13 mouse cellular contexts compared by ENCODE assay signal in the genomic region with DNA sequence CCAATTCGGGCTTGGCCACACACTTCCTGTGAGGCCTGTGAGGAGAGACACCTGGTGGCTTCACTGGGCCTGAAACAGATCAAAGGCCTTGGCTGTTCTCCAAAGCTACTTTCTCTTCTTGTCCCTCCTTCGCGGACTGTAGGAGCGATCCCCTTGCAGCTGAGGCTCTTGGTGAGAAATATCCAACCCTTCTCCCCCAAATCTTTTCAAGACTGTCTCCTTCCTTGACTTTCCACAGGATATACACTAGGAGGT.
DNase-seq lines count a peak whose midpoint lies in the region; ATAC-seq and TF ChIP-seq lines count a peak whose summit lies in the region.
"Had no signal": no experiment of that assay in that cellular context is flagged by ENCODE, and none has a peak within 500 bp of the region (broad histone marks: within the 10 kb centered on the region; RNA-seq: fewer than 3 reads in every experiment).

No protein-coding gene starts in this region.

- no peak overlapping the region for H3K9ac ChIP-seq in midbrain, postnatal 0 days (replicated peaks; ENCODE audit: low read length, poor library complexity, severe bottlenecking)
- H3K9ac ChIP-seq in midbrain, embryonic 14.5 days (replicated peaks; ENCODE audit: low read length): no peak overlapping the region
- no peak overlapping the region for H3K9ac ChIP-seq in neural tube, embryonic 14.5 days (replicated peaks; ENCODE audit: low read depth, low read length)
- H3K9ac ChIP-seq: embryonic facial prominence, embryonic 13.5 days; liver, embryonic 14.5 days had no signal

- ATAC-seq in CD4-positive, CD25-positive, alpha-beta regulatory T cell, adult 4 months: no peak
- ATAC-seq in midbrain, postnatal 0 days (ENCODE audit: low FRiP score): no peak
- ATAC-seq in midbrain, embryonic 14.5 days (ENCODE audit: low FRiP score, low TSS enrichment): no peak
- no peak for ATAC-seq in neural tube, embryonic 14.5 days (ENCODE audit: low read depth)

- no peaks in the 10 kb centered on the region for H3K4me1 ChIP-seq in kidney, adult 2 months (ENCODE audit: control insufficient read depth, insufficient read depth, low read length)
- H3K4me1 ChIP-seq in midbrain, postnatal 0 days (ENCODE audit: insufficient read depth, low read length): no peaks in the 10 kb centered on the region
- no peaks in the 10 kb centered on the region for H3K4me1 ChIP-seq in midbrain, embryonic 14.5 days (ENCODE audit: control insufficient read depth, insufficient read depth, low read length)
- peaks cover 9% of the 10 kb centered on the region; the same call in 1 of the 2 replicates for H3K4me1 ChIP-seq in neural tube, embryonic 14.5 days (ENCODE audit: control insufficient read depth, insufficient read depth, low read length)
- H3K4me1 ChIP-seq: embryonic facial prominence, embryonic 13.5 days had no signal

- TF ChIP-seq POLR2A in kidney, adult 2 months (IDR thresholded peaks at IDR 0.05; ENCODE audit: low read depth, low read length): no peak

- 30% methylated on average over 4 of the region's 4 CpGs for WGBS in kidney, adult 2 months
- 62% methylated on average over 4 of the region's 4 CpGs for WGBS in midbrain, postnatal 0 days
- 72% methylated on average over 4 of the region's 4 CpGs for WGBS in midbrain, embryonic 14.5 days
- WGBS in neural tube, embryonic 14.5 days: 53% methylated on average over 4 of the region's 4 CpGs

- 0 out of 2 replicates have a peak, but pooled peaks have one; percentile 27 for TF ChIP-seq CTCF in kidney, adult 2 months (conservative IDR thresholded peaks at IDR 0.05; ENCODE audit: insufficient read depth, insufficient read length, low read depth, low read length)
- TF ChIP-seq CTCF in midbrain, postnatal 0 days (IDR thresholded peaks at IDR 0.05): peak; percentile 14; the same call in 1 of the 2 replicates

- DNase-seq in CD4-positive, CD25-positive, alpha-beta regulatory T cell, adult 2 months (ENCODE audit: low read depth, low spot score): peak; percentile 2
- DNase-seq in kidney, adult 2 months: peak; percentile 34
- DNase-seq in kidney, postnatal 10 days: no peak
- no peak for DNase-seq in midbrain, postnatal 0 days (ENCODE audit: low spot score)
- DNase-seq in midbrain, embryonic 14.5 days: no peak
- no peak for DNase-seq in left cerebral cortex, adult 18-20 months (ENCODE audit: low spot score in 2 of 2)
- DNase-seq: gastrocnemius, postnatal 10 days; heart, adult 2 months; left cerebral cortex, postnatal 4 days had no signal

- H3K4me2 ChIP-seq in midbrain, postnatal 0 days (ENCODE audit: low read depth, low read length, poor library complexity, severe bottlenecking): no peak overlapping the region
- no peak overlapping the region for H3K4me2 ChIP-seq in midbrain, embryonic 14.5 days (ENCODE audit: low read length)
- no peak overlapping the region for H3K4me2 ChIP-seq in neural tube, embryonic 14.5 days (ENCODE audit: low read depth, low read length)
- H3K4me2 ChIP-seq: embryonic facial prominence, embryonic 13.5 days had no signal

- no peak overlapping the region for H3K4me3 ChIP-seq in kidney, adult 2 months (ENCODE audit: insufficient read depth, low read depth, low read length)
- H3K4me3 ChIP-seq in midbrain, postnatal 0 days (ENCODE audit: low read depth, low read length): no peak overlapping the region
- H3K4me3 ChIP-seq in midbrain, embryonic 14.5 days (replicated peaks; ENCODE audit: low read depth, low read length): no peak overlapping the region
- H3K4me3 ChIP-seq in neural tube, embryonic 14.5 days (ENCODE audit: low read depth, low read length): no peak overlapping the region
- H3K4me3 ChIP-seq: embryonic facial prominence, embryonic 13.5 days; heart, adult 2 months had no signal

- H3K27me3 ChIP-seq in kidney, adult 2 months (replicated peaks; ENCODE audit: control insufficient read depth, insufficient read depth, low read length): no peaks in the 10 kb centered on the region
- H3K27me3 ChIP-seq in midbrain, postnatal 0 days (ENCODE audit: insufficient read depth, low read length): no peaks in the 10 kb centered on the region
- H3K27me3 ChIP-seq in midbrain, embryonic 14.5 days (ENCODE audit: control insufficient read depth, insufficient read depth, low read length): no peaks in the 10 kb centered on the region
- peaks cover 6% of the 10 kb centered on the region; the same call in 1 of the 2 replicates for H3K27me3 ChIP-seq in neural tube, embryonic 14.5 days (ENCODE audit: control insufficient read depth, insufficient read depth, low read length)

- H3K9me3 ChIP-seq in midbrain, postnatal 0 days (ENCODE audit: low read length): no peaks in the 10 kb centered on the region
- H3K9me3 ChIP-seq in midbrain, embryonic 14.5 days (ENCODE audit: control insufficient read depth, low read length): no peaks in the 10 kb centered on the region
- H3K9me3 ChIP-seq in neural tube, embryonic 14.5 days (ENCODE audit: control insufficient read depth, low read length): no peaks in the 10 kb centered on the region
- H3K9me3 ChIP-seq: embryonic facial prominence, embryonic 13.5 days had no signal

- no peak overlapping the region for H3K27ac ChIP-seq in kidney, adult 2 months (ENCODE audit: insufficient read depth, low read depth, low read length)
- no peak overlapping the region for H3K27ac ChIP-seq in midbrain, postnatal 0 days (ENCODE audit: low read depth, low read length)
- no peak overlapping the region for H3K27ac ChIP-seq in midbrain, embryonic 14.5 days (replicated peaks; ENCODE audit: low read depth, low read length)
- 0 out of 2 replicates have a peak overlapping the region, but pooled peaks have one; percentile 34 for H3K27ac ChIP-seq in neural tube, embryonic 14.5 days (ENCODE audit: low read depth, low read length)
- H3K27ac ChIP-seq: embryonic facial prominence, embryonic 13.5 days; heart, adult 2 months; liver, embryonic 14.5 days had no signal

- no peaks in the 10 kb centered on the region for H3K36me3 ChIP-seq in kidney, adult 2 months (ENCODE audit: control insufficient read depth, insufficient read depth, low read length)
- H3K36me3 ChIP-seq in midbrain, postnatal 0 days (ENCODE audit: insufficient read depth, low read length): no peaks in the 10 kb centered on the region
- H3K36me3 ChIP-seq in midbrain, embryonic 14.5 days (ENCODE audit: control insufficient read depth, insufficient read depth, low read length): no peaks in the 10 kb centered on the region
- no peaks in the 10 kb centered on the region for H3K36me3 ChIP-seq in neural tube, embryonic 14.5 days (ENCODE audit: control insufficient read depth, insufficient read depth, low read length)
- H3K36me3 ChIP-seq: embryonic facial prominence, embryonic 13.5 days had no signal

Comparison
In these comparisons a context has a peak if more than half of its experiments do, and no peak if none do; other contexts are left out.
1. DNase-seq: peak in CD4-positive, CD25-positive, alpha-beta regulatory T cell, adult 2 months (single experiment) and kidney, adult 2 months (single experiment); none in kidney, postnatal 10 days (single experiment), midbrain, postnatal 0 days (single experiment), midbrain, embryonic 14.5 days (single experiment) and left cerebral cortex, adult 18-20 months (0 of 2).